Mouse (Mus musculus): Measurements from ENCODE around the gene Olfr1442.

GRCm38 (mm10) chr19:12720463-12720862 lies 50.2 kb downstream of the Olfr1442 start:
- TF ChIP-seq CTCF (IDR thresholded peaks at IDR 0.05; ENCODE audit: control insufficient read depth, insufficient read depth, insufficient read length) (no peak), MAX (IDR thresholded peaks at IDR 0.05) (no peak), MYOD1 (IDR thresholded peaks at IDR 0.05; ENCODE audit: control insufficient read depth, insufficient read length, low read depth) (no peak), CEBPB (IDR thresholded peaks at IDR 0.05; ENCODE audit: low read depth) (no peak), USF1 (IDR thresholded peaks at IDR 0.05; ENCODE audit: low read depth) (no peak), MYOG (IDR thresholded peaks at IDR 0.05; ENCODE audit: control insufficient read depth, extremely low read depth, insufficient read length) (no peak)
